Mouse (Mus musculus): Measurements from ENCODE around the gene Gm7694.

GRCm38 (mm10) chr1:170323001-170323400 lies 16.9 kb upstream of the Gm7694 start:
- TF ChIP-seq CTCF (IDR thresholded peaks at IDR 0.05; ENCODE audit: control insufficient read depth, insufficient read depth, insufficient replicate concordance, low read depth, low read length) = no peak
- TF ChIP-seq POLR2A (IDR thresholded peaks at IDR 0.05; ENCODE audit: control insufficient read depth, low read depth, low read length) = no peak

Data from testis, adult 2 months (tissue).